Mouse (Mus musculus) spleen, postnatal 4 days (tissue): Measurements from ENCODE around the gene Trim66.

ENCODE experiments used
- DNase-seq, 2 experiments: peaks; one replicate each; pipeline ENCODE4 v3.0.0; 2022; ENCODE audit warnings: low spot score in 2 of 2

The Trim66 gene

DNA sequence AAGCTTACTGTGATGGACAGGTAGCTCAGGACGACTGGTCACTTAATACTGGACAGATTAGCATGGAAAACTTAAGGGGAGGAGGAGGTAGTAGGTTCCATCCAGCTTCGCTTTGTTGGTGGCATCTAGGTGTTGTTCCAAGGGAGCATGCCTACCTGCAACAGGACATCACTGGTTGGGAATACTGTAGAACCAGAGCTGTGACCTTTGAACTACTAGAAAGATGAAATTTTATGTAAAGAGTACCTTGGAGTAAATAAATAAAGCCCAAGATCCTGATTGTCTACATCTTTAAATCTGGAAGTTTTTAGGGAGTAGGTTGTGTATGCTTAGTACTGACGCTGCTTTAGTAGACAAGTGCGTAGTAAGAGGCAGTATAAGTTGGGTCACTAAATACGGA is 14.2 kb upstream of the Trim66 start:
- DNase-seq: no peak

DNA sequence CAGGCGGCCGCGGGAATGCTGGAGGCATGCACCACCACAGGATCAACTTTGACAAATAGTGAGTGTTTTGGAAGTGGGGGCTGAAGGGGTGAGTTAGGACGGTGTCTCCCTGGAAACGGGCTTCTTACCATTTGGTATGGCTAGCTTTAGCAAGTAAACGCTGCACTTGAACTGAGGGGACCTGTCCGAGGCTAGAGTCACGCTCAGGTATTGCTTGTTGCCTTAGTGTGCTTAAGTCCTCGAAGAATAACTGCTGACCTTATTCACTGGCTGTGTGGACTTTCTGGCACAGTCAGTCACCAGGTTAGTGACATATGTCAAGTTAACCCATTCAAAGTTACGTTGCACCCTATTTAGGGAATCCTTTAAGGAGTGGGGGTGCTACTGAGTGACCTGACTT is 12.0 kb upstream of the Trim66 start:
- DNase-seq: no peak

DNA sequence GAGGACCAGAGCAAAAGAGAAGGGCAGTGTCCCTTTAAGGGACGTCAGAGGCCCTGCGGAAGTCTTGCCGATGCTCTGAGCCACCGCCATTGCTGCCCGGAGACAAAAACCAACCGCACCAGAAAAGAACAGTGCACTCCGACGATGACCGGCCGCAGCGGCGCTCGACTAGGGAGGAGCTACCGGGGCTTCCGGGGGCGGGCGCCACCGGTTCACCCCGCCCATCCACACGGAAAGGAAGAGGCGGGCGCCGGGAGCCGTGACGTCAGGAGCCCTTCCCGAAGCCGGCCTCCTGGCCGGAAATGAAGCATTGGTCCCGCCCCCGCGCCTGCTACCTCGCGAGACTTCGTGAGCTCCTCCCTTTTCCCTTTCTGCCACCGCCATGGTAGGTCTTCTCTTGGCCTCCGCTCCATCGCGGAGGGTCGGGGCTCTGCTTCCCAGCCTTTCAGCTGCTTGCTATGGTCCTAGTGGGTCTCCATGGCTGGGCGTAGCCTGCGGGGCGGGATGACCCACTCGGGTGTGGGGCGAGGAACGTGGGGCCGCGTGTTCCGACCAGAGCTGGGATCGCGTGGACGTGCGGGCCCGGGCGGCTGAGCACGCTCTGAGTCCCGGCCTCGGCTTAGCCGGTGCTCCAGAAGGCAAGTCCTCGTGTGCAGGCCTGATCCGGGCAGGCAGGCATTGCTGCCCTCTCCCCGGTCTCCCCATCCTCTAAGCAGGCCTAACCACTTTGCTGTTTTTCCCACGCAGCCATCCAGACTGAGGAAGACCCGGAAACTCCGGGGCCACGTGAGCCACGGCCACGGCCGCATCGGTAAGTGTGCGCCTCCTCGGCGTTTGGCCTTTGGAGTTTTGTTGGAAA is 11.1 kb upstream of the Trim66 start, which contains the start of gene Rpl27a:
Gene Rpl27a, plus strand, starts transcription at position 310 of the 859 bp plus-strand sequence.
- peak; percentile 99 for DNase-seq

DNA sequence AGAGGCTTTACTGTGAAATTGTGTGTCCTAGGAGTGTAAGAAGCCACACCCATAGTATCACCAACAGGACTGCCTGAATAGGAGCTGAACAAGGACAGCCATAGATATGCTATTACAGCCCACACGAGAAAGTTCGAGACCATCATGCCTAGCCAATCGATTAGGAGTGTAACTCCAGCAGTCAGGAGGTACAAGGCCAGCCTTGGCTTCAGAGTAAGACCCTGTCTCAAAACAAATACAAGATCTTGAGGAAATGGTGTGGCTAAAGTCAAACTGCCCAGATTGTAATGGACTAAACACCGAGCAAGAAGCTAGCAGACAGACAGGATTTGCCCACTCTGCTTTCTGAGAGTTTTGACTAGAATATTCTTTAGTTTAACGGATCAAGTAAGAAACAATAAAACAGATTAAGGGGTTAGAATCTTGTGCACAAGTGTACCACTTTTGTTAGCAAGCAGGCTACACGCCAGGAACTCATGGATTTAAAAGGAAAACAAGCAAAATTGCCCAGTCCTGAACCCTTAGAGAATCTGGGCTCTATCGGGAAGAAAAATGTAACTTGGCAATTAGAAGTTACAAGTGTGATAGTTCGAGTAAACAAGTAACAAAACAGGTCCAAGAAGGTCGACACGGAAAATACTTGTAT is 10.2 kb upstream of the Trim66 start:
- peak in 1 of 2 experiments; percentile 55 for DNase-seq

DNA sequence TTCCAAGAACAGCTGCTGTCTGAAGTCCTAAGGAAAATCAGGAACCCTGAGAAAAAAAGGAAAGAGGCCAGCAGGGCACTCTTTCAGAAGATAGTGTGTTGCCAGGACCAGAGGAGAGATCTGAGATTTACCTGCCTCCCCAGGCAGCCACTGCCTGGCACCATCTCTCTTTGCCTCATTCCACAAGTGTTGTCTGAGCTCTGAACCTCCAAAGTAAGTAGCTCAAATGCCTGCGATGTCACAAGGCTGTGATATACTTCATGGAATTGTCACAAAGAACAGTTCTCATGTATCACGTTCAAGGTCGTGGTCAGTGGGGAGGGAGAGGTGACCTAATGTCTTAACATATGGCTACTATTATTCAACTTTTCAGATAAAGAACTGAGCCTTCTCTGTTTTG is 8.6 kb upstream of the Trim66 start:
- DNase-seq: peak in 1 of 2 experiments; percentile 55

DNA sequence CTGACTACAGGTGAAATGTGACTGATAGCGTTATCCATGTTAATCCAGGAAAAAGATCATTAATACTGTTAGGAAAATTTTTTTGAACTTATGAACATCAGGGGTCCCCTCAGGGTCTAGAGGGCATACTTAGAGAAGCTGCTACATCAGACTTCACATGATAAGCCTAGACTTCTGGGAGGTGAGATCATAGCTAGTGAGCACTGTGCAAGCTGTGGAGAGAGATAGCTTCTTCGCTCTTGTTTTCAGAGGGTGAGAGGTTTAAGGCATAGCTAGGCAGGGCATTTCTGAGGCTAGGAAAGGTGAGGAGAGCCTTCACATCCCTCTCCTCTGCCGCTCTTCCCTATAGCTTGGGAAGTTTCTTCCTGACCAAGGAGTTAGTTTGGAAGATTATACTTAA is 3.9 kb upstream of the Trim66 start:
- DNase-seq: no peak

DNA sequence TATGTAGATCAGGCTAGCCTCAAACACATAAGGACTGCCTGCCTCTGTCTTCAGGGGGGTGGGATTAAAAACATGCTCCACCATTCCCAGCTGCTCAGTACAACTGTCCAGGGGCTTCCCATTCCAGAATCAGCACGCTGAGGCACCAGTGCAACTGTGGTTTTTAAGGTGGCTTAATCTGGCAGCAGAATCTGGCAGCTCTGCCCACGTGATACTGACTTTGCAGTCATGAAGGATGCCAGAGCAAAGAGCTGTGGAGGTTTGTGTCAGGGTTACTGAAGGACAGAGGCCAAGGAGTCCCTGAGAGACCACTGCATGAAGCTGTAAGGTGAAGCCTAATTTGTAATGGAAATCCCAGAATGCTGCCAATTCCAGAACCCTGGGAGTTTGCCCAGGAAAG is 2.9 kb upstream of the Trim66 start:
- no peak for DNase-seq

DNA sequence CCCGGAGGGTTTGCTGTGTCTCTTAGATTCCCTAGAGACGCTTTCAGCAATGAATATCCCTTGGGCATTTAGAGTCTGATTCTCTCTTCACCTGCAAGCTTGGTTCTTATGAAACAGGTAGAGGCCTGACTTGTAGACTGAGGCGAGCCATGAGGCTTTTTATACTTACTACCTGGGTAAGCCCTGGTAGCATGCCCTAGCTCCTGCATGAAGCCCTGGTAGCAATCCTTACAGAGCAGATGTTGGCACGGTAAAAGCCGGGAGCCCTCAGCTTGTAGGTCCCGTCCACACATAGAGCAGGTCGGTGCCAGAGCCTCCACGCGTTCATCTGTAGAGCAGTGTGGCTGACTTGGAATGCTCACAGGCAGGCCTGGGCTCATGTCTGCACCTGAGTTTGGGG is 362 bp downstream of the Trim66 start:
- no peak for DNase-seq

DNA sequence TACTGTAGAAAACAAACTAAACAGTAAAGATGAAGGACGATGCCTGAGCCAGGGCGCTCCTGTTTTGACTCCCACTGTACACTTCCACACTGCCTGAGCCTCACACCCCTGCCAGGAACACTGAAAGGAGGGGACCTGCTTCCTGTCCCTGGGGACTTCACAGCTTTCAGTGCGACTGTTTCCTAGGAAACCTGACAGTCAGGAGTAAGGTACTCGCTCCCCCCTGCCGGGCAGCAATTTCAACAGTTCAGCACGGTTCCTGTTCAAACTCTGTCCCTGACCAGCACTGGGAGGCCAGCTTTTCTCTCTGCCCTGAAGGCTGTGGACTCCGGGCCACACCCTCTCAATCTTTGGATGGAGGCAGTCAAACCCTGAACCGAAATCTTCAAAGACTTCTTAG is 815 bp downstream of the Trim66 start:
- no peak for DNase-seq

DNA sequence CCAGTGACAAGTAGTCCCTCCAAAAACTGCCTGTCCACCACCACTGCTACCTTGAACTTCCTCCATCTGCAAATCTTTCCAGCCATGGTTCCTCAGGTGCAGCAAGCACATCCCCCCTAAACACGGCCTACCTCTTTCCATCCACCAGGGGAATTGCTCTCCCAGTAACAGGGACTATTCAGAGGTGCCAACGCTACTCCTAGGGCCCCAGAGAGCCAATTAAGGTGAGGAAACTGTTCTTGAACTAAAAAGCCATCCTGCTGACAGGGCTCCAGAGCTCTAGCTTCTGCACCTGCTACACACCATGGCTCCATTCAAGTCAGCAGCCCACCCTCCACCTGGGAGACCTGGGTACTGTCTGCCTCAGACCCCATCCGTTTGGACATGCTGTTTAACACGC is 10.4 kb downstream of the Trim66 start:
- DNase-seq: no peak

DNA sequence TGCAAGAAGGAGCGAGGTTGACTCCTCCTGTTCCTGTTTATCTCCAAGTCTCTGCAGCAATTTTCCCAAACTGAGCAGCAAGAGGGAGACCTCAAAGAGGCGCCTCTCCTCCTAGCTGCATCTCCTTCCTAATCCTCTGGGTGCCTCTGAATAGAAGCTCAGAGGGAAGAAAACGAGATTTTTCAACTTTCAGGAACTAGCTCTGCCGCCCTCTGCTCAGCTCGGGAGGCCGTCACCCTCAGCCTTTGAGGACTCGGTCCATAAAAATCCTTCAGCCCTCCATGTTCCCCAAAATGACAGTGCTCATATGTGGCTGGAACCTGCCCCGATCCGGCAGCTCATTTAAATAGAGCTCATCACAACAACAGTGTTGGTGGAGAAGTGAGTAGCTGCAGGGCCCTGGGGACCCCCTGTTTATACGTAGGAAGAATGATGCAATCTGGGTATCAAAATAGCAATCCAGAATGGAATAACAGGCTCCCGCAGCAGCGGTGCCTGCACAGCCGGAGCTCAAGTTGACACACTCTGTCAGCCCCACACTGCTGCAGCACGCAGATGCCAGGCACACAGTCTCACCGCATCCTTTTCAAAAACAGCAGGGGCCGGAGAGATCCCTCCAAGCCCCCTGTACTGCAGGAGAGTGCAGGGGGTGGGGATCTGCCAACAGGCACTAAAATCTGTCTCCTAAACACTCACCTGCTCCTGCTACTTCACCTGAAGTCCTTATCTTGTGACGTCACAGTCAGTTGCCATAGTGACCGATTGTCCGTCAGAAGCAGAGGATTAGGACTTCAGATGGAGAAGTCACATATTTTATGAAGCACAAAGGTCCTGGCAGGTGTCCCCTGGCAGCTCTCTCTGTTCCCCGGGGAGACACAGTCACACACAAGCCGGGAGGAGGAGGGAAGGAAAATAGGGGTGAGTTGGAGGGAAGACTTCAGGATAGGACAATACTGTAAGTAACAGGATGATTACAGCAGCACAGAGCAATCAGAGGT is 14.3 kb downstream of the Trim66 start:
- DNase-seq: no peak

DNA sequence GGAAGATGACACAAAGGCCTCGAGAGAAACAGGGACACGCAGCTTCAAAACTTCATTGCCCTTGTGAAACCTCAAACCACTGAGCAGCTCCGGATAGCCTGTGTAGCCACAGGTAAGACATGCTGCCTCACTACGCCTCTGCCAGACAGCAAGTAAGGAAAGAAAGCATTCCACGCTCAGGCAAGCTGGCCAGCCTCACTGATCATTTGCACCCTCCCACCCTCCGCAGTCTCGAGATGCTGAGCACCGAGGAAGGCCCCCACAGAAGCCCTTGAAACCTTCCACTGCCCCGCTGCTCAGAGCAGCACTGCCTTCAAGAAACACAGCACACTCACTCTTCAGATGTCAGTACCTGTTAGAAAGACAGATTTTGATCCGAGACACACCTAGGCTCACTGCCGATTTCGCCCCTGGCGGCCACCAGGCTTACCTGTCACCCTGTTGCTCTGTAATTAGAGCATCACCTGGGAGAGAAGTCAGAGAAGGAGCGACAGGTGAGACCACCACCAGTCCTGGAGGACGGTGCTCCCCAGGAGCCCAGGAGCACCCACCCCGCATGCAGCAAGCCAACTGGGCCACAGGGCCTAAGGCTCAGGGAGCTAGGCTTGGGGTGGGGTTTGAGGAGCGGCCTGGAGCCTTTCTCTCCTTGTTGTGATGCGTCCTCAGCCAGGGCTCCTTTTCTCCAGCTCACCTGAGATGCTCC is 15.2 kb downstream of the Trim66 start:
- no peak for DNase-seq

DNA sequence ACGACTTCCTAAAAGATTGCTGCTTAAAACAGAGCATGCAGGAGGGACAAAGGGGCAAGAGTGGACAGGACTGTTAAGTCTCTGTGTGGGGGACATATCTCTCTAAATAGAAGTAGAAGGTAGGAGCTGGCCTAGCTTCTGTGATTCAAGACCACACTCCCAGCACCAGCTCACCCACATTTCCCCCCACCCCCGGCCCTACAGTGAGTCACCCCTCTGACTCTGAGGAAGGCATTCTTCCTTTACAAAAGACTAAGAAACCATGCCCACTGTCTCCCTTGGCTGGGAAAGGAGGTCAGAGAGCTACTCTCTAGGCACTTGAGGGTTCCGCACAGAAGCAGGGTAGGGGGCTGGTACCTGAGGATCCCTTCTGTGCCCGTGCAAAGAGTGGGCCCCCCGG is 23.7 kb downstream of the Trim66 start:
- DNase-seq: no peak

DNA sequence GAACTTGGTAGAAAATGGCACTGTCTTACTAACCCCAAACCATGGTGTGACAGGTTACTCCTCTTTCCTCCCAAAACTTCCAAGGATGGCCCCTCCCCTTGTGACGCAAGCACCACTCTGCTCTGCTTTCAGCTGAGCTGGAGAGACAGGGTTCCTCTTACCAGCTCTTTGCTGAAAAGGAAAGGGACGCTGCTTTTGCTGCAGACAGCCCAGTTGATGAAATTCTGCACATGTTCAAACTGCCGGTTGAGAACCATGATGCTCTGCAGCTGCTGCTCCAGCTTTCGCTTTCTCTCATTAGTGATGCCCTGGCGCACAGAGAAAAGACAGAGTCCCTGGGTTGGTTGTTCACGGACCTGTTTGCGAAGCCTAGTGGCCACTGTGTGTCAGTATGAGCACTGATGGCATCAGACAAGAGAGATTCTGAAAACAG is 27.2 kb downstream of the Trim66 start:
- DNase-seq: no peak

DNA sequence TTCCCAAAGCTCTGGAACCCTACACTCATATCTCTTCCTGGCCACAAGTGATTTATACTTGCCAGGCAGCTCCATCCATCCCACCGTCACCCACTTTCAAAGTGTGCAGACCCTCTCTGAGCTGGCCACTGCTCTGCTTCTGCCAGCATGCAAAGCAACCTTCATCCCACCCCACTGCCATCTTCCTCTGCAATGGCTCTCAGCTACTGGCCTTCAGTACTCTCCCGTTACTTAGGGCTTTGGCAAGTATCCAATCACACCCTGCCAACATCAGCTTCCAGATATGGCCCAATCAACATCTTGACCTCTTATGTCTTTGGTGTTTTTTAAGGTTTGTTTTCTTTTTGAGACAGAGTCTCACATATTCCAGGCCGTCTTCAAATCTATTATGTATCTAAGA is 30.0 kb downstream of the Trim66 start:
- no peak for DNase-seq

DNA sequence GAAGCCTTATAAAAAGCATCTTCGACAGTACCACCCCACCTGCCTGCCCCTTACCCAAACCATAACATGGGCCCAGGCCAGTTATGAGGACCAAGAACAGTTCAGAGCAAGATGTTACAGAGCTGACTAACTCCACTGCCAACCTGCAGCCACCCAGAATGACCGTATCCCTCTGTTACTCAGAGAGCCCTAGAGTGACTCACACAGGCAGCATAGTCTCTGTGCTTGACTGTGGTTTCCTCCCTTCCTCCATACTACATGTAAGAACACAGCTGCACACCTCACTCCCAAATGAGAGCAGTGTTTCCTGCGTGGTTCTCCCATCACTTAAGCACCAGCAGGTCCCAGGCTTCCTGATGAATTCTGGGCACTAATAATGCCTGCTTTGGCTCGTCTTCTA is 37.2 kb downstream of the Trim66 start:
- DNase-seq: no peak

DNA sequence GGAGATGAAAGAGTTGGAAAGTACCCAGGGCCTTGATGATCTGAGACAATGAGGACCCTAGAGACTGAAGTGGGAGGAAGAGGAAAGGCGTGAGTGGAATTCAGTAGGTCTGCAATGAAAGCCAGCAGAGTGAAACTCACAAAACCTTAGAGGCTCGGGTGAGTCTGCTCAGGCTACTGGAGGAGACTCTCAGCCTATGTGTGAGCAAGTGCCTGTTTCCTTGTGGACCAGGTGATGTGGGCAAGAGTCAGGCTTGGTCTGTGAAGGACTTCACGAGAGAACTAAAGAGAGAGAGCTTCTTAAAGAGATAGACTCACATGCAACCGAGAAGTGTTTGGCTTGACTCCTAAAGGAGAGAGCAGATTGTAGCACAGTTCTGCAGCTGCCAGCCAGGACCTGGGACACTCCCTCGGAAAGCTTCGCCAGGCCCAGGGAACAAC is 39.7 kb downstream of the Trim66 start:
- no peak for DNase-seq

DNA sequence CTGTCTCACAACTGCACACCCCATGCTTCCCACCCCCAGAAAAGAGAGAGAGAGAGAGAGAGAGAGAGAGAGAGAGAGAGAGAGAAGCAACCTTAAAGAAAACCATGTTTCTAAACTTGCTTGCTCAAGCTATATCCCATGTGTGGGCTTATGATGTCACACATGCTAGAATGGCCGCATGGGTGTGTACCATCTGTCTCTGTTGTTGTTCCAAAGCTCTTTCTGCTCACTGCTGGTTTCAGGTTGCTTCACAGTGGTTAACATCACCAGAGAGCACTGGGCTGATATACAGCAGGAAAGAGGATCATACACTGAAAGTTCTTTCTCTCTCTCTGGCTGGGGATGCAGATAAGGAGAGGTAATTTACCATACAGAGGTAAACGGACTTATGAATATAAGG is 40.3 kb downstream of the Trim66 start:
- no peak for DNase-seq

DNA sequence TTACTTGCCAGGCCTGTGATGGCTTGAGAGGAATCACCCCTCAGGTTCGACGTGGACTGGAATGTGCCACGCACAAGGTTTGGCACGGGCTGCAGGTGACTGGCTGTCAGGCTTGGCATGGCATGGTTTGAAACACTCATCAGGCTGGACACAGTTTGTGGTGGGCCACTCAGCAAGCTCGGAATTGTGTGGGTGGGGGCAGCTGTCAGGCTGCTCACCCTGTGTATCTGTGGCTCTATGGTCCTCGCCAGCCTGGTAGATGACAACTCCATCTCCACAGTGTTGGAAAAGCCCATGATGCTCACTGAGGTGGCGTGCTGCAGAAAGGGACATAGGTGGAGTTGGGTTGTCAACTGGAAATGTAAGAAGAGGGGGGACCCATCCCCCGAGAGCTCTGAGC is 47.2 kb downstream of the Trim66 start:
- DNase-seq: no peak

DNA sequence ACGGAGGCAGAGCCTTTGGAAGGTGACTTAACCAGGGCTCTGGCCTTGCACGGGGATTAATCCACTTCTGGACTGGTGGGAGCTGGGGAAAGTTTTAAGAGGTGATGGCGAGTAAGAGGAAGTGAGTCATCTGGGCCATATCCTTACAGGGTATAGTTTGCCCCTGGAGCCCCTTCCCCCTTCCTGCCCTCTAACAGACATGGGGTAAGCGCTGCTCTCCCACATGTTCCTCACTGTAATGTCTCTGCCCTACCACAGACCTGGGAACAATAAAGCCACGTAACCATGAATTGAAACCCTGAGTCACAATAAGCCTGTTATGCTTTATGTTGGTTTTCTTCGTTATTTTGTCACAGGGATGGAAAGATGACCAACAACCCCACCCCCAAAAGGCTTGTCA is 51.4 kb downstream of the Trim66 start:
- DNase-seq: no peak

DNA sequence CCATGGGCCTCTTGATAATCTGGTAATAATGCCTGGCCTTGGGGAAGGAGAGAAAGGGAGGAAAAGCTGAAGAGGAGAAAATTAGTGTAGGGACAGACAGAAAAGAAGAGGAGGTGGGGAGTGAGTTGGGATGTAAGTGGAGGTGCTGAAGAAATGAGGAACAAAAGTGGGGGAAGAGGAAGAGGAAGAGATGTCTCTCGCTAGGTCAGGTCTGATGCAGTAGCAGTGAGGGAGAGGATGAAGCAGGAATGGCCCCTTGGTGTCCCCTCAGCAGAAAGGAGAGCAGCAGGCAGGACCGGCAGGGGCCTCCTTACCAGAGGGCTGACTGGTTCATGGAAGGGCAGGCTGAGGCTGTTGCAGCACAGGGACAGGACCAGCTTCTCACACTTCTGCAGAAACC is 52.2 kb downstream of the Trim66 start:
- no peak for DNase-seq
